Mouse (Mus musculus): ENCODE measurements at regions not wholly inside any gene's neighbourhood (a gene's known extent, or its start where the extent isn't known, plus 50 kb on each side); places are given as distances from the start of the nearest gene placed in this dataset.

- no peaks in the 10 kb centered on the region for H3K27me3 ChIP-seq (ENCODE audit: insufficient read depth, low read length)
- DNase-seq: no peak
- no peak for TF ChIP-seq CTCF (IDR thresholded peaks at IDR 0.05; ENCODE audit: low read depth)
- no peaks in the 10 kb centered on the region for H3K36me3 ChIP-seq (ENCODE audit: insufficient read depth)
- H3K27ac ChIP-seq (ENCODE audit: low read depth): no peak overlapping the region
- no peak overlapping the region for H3K4me2 ChIP-seq
- no peak overlapping the region for H3K4me3 ChIP-seq (ENCODE audit: low read depth, low read length)
- 72% methylated on average over 4 of the region's 4 CpGs for WGBS
- no peak overlapping the region for H3K9ac ChIP-seq
- no peaks in the 10 kb centered on the region for H3K9me3 ChIP-seq (ENCODE audit: low read depth, low read length)
- no peak for ATAC-seq (ENCODE audit: insufficient read depth)
- H3K4me1 ChIP-seq (ENCODE audit: insufficient read depth): no peaks in the 10 kb centered on the region
Observed at GRCm38 (mm10) chr10:105095800-105096199, 478.5 kb downstream of the Tmtc2 start.

DNA sequence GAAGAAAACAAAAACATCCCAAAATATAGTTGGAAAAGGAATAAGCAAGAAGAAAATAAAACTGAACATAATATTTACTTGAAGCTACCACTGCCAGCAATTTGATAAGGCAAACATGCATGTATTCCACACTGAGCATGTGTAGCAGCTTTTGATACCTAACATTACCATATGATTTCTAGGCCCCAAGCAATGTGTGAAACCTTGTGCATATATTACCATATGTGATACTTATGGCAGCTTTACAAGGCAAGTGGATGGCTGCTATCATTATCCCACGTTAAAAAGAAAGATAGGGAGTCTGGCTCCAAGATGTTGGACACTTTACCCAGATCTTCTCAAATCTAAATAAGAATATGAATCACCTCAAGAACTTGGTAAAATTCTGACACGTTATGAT, 497.4 kb downstream of the Tmtc2 start:
- no peaks in the 10 kb centered on the region for H3K27me3 ChIP-seq (ENCODE audit: insufficient read depth, low read length)
- ATAC-seq (ENCODE audit: insufficient read depth) (no peak), DNase-seq (no peak)
- no peak for TF ChIP-seq CTCF (IDR thresholded peaks at IDR 0.05; ENCODE audit: low read depth)
- no peaks in the 10 kb centered on the region for H3K4me1 ChIP-seq (ENCODE audit: insufficient read depth)
- 77% methylated on average over 2 of the region's 2 CpGs for WGBS
- no peak overlapping the region for H3K4me2 ChIP-seq
- H3K27ac ChIP-seq (ENCODE audit: low read depth): no peak overlapping the region
- no peak overlapping the region for H3K9ac ChIP-seq
- H3K4me3 ChIP-seq (ENCODE audit: low read depth, low read length): no peak overlapping the region
- H3K9me3 ChIP-seq (ENCODE audit: low read depth, low read length): no peaks in the 10 kb centered on the region
- H3K36me3 ChIP-seq (ENCODE audit: insufficient read depth): no peaks in the 10 kb centered on the region

DNA sequence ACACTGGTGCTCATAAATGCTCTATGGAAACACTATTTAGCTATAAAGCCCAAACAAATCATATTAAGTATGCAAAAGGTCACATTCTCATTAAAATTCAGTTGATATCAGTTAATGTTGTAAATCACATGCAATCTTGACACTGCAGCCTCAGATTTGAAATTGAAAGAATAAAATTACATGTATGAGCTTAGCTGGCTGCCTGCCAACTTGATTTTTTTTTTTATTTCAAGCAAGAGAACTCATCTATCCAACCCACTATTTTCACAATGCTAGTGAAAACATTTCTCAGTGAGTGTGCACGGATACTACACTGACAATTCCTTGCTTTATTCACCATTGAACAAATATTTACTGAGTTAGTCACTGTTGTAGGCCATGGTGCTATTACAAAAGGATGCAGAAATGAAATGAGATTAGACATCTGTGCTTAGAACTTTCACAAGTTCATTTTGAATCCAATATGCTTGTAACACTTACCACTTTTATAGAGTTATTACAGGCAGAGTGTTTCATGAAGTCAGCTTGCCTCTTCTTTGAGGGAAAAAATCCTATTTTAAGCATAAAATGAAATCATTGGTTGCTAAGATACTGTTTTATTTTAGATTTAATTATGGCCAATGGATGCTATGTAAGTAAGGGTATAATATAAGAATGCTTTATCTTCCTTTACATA, 539.4 kb downstream of the Tmtc2 start:
- H3K36me3 ChIP-seq (ENCODE audit: insufficient read depth): no peaks in the 10 kb centered on the region
- no peak overlapping the region for H3K9ac ChIP-seq
- WGBS: 50% methylated on average over 1 of the region's 1 CpGs
- no peak overlapping the region for H3K4me2 ChIP-seq
- no peak overlapping the region for H3K4me3 ChIP-seq (ENCODE audit: low read depth, low read length)
- ATAC-seq (ENCODE audit: insufficient read depth) (no peak), DNase-seq (peak; percentile 42)
- H3K4me1 ChIP-seq (ENCODE audit: insufficient read depth): no peaks in the 10 kb centered on the region
- no peaks in the 10 kb centered on the region for H3K9me3 ChIP-seq (ENCODE audit: low read depth, low read length)
- H3K27ac ChIP-seq (ENCODE audit: low read depth): no peak overlapping the region
- no peak for TF ChIP-seq CTCF (IDR thresholded peaks at IDR 0.05; ENCODE audit: low read depth)
- H3K27me3 ChIP-seq (ENCODE audit: insufficient read depth, low read length): no peaks in the 10 kb centered on the region

- 33% methylated on average over 14 of the region's 14 CpGs for WGBS
- Histone ChIP-seq H3K27ac (ENCODE audit: low read depth) (no peak overlapping the region), H3K27me3 (ENCODE audit: insufficient read depth, low read length) (no peaks in the 10 kb centered on the region), H3K4me1 (ENCODE audit: insufficient read depth) (no peaks in the 10 kb centered on the region), H3K4me2 (peak overlapping the region; percentile 36), H3K9ac (no peak overlapping the region), H3K4me3 (ENCODE audit: low read depth, low read length) (no peak overlapping the region), H3K36me3 (ENCODE audit: insufficient read depth) (no peaks in the 10 kb centered on the region), H3K9me3 (ENCODE audit: low read depth, low read length) (no peaks in the 10 kb centered on the region)
- peak; percentile 17; the same call in 1 of the 2 replicates for ATAC-seq (ENCODE audit: insufficient read depth)
- DNase-seq: peak; percentile 20
- no peak for TF ChIP-seq CTCF (IDR thresholded peaks at IDR 0.05; ENCODE audit: low read depth)
Observed at GRCm38 (mm10) chr10:105020471-105021120, 553.7 kb downstream of the Tmtc2 start.

DNA sequence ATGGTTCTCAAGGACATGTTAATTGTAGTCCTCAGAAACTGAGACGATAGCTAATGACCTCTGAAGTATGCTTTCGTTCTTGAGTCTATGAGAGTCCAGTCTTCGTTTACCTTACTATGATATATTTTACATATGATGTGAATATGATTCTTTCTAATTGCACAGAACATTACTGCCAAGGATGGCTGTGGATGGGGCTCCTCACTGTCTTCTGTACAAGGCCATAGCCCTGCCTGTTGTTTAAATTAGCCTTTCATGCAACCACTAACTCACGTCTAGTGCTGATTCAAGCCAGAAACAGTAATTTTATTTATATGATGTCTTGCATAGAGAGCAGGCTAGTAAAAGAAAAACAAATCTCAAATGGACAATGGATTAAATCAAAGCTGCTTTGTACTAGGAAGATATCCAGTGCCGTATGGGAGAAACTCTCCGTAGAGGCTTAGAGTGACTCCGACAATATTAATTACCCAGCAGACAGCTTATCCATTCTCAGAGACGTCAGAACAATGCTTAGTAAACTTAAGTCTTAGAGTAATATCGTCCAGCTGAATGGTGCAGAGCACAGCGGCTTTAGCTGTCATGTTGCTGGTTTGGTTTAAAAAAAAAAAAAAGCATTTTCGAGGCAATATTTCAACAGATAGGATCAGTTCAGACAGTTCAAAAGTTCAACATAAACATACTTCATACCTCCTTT, 554.3 kb downstream of the Tmtc2 start:
- no peaks in the 10 kb centered on the region for H3K36me3 ChIP-seq (ENCODE audit: insufficient read depth)
- no peak overlapping the region for H3K27ac ChIP-seq (ENCODE audit: low read depth)
- TF ChIP-seq CTCF (IDR thresholded peaks at IDR 0.05; ENCODE audit: low read depth): no peak
- no peaks in the 10 kb centered on the region for H3K9me3 ChIP-seq (ENCODE audit: low read depth, low read length)
- ATAC-seq (ENCODE audit: insufficient read depth) (peak; percentile 35; the same call in 1 of the 2 replicates), DNase-seq (peak; percentile 17)
- H3K27me3 ChIP-seq (ENCODE audit: insufficient read depth, low read length): no peaks in the 10 kb centered on the region
- H3K9ac ChIP-seq: no peak overlapping the region
- H3K4me2 ChIP-seq: peak overlapping the region; percentile 36
- no peak overlapping the region for H3K4me3 ChIP-seq (ENCODE audit: low read depth, low read length)
- H3K4me1 ChIP-seq (ENCODE audit: insufficient read depth): no peaks in the 10 kb centered on the region
- 28% methylated on average over 11 of the region's 11 CpGs for WGBS
